Mouse (Mus musculus) embryonic fibroblast, embryonic 13.5 days (primary cell): ENCODE results near the gene Dlg2. TPM values are rescaled to one million over a fixed set of nuclear protein-coding genes. Genes with fewer than 3 reads are reported as not detected.

Experiments
- H3K27ac ChIP-seq: 2 replicates; pipeline ENCODE4 v1.5.1; 2012; ENCODE audit warnings: low read length, control low read depth, inconsistent platforms; ENCODE audit not compliant: insufficient read depth
- H3K4me1 ChIP-seq: 2 replicates; pipeline ENCODE4 v1.6.1; 2011; ENCODE audit warnings: low read length; ENCODE audit not compliant: control insufficient read depth, insufficient read depth
- H3K4me3 ChIP-seq: 2 replicates; pipeline ENCODE4 v1.5.1; 2011; ENCODE audit warnings: mild to moderate bottlenecking, control low read depth, low read length; ENCODE audit not compliant: insufficient read depth
- CTCF ChIP-seq: IDR thresholded peaks from 2 replicates; pipeline ENCODE4 v1.5.1; 2011; ENCODE audit warnings: mild to moderate bottlenecking, control low read depth, low read length, moderate library complexity, borderline replicate concordance; ENCODE audit not compliant: insufficient read depth
- POLR2A ChIP-seq: IDR thresholded peaks from 2 replicates; pipeline ENCODE4 v1.6.1; 2011; ENCODE audit warnings: low read depth, mild to moderate bottlenecking, control low read depth, low read length, moderate library complexity
- polyA plus RNA-seq: library from polyadenylated mRNA; stranded (reverse); fragments of >200 nt; gene quantifications from 2 replicates; pipeline ENCODE4 v1.2.4, GENCODE M21; 2011; ENCODE audit warnings: low read depth; ENCODE audit not compliant: missing spikeins, insufficient read length

Gene Dlg2
- polyA plus RNA-seq, 1 experiment = 5.2 TPM

DNA sequence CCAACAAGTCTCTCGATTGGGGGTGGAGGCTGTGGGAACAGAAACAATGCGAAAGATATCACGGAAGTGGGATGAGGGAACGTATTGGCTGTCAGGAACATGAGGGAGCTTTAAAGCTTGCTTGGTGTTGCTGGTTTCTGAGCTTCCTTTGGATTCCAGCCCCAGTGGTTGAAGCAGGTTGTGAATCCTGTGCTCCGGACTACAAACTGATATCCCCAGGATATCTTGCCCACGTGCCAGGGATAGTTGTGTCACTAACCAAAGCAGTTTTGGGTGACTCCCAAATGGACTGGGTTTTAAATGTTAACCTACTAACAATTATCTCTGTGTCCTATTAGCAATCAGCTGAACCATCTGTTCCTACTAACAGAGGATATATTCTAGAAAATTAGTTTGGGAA is 1099.7 kb downstream of the Dlg2 start:
- TF ChIP-seq CTCF (no peak), POLR2A (no peak)

DNA sequence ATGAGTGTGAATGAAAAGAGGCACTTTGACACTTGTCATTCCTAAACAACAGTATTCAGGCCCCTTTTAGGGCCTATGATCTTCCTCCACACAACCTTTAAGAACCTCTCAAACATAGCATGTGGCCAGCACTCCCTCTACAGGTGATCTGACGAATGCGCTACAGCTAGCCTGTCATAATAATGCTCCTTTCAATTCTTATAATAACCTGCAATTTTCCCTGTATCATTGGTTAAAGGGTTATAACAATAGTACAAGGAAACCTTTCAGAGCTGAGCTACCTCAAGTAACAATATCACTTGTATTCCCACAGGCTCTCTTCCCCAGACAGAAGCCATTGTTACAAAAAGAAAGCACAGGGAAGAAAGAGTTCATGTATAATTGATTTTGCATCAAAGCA is 1105.7 kb downstream of the Dlg2 start:
- TF ChIP-seq POLR2A = no peak
- TF ChIP-seq CTCF = no peak; the same call in 1 of the 2 replicates
- Histone ChIP-seq H3K27ac (no peak overlapping the region), H3K4me1 (no peaks in the 10 kb centered on the region), H3K4me3 (no peak overlapping the region)

More for the DNA sequence above, 1099.7 kb downstream of the Dlg2 start:
- Histone ChIP-seq H3K4me3 (no peak overlapping the region), H3K27ac (no peak overlapping the region), H3K4me1 (no peaks in the 10 kb centered on the region)

DNA sequence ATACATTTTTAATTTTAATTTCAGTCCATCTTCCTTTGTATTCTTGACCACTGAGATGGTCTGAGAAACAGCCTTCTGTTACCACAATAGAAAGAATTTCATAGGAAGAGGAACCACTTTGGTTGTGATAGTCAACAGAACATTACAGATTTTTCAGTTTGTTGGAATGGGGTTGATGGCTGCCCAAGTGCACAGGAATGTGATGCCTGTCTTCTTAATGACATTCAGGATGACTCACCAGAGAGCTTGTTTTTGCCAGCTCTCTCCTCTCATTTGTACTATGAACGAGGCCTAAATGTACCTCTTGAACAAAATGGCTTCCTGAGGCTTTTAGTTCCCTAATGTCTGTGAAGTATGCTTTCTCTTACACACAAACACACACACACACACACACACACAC is 1107.1 kb downstream of the Dlg2 start:
- Histone ChIP-seq H3K4me3 (no peak overlapping the region), H3K27ac (no peak overlapping the region), H3K4me1 (no peaks in the 10 kb centered on the region)
- no peak for TF ChIP-seq POLR2A
- TF ChIP-seq CTCF = no peak

DNA sequence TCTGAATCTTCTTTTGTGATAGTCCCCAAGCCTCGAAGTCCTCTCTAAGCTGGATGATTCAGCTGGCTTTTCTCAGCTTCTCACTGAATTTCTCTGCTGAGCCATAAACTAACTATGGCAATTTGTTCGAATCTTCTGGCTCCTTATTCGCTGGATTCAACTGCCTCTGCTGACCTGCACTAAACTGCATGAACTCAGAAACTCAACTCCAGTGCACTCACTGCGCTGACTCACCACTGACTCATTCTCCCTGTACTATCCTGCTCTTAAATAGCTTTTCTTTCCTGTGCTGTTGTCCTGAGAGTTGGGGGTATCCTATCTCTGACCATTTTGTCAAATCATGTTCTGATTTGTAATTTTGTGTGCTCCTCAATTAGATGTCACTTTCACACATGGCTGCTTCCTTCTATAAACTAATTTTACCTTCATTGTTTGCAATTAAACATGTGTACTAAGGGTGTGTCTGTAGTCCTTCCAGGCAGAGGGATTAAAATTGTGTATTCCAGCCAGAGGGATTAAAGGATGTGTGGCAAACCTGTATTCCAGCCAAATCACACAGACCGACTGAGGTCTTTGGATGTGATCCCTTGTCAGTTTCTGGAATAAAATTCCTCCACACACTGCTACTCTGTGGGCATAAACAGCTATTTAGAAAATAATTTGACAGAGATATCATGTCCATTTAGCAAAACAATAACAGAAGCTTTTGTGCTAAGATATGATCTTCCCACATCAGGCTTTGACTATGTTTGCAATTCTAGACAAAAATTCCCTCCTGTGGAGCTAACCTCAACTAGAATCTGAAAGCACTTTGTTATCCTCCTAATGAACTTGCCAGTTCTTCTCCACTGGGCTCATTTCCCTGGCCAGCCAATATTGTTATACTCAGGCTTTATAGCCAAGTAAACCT is 1115.0 kb downstream of the Dlg2 start:
- Histone ChIP-seq H3K27ac (peak overlapping the region; percentile 81), H3K4me1 (peaks cover 7% of the 10 kb centered on the region; the same call in 1 of the 2 replicates), H3K4me3 (no peak overlapping the region)
- TF ChIP-seq POLR2A = no peak
- TF ChIP-seq CTCF = no peak

DNA sequence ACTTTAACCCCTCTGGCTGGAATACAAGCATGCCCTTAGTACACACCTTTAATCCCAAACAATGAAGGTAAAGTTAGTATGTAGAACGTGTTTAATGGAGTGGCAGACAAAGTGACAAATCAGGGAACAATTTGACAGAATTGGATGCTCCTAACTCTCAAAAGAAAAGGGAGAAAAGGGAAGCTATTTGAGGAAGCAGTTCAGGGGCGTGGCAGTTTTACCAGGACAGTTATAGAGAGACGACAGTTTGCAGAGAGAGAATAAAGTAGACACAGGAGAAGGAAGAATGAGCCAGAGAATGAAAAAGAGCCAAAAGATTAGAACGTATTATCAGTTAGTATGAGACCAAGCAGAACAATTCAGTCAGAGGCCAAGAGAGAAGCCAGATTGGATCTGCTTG is 1122.1 kb downstream of the Dlg2 start:
- H3K4me3 ChIP-seq = no peak overlapping the region
- H3K4me1 ChIP-seq = no peaks in the 10 kb centered on the region
- no peak for TF ChIP-seq CTCF
- TF ChIP-seq POLR2A = no peak
- no peak overlapping the region for H3K27ac ChIP-seq

DNA sequence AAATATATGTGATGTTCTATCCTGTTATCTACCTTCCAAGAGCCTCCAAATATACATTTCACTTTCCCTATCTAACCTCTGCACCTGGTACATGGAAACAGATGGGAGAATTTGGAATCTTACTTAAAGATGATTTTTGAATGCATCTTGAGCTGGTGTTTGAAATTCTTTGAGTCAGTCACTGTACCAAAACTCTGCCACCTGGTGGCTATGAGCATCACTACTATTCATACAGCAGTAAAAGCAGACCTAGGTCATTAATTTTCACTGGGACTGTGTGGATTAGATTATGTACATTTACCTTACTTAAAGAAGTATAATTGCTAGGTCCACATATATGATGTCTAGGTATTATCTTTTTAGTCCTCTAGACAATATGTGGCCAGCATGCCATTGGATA is 1124.8 kb downstream of the Dlg2 start:
- Histone ChIP-seq H3K4me3 (no peak overlapping the region), H3K27ac (no peak overlapping the region), H3K4me1 (no peaks in the 10 kb centered on the region)
- TF ChIP-seq CTCF = no peak
- no peak for TF ChIP-seq POLR2A

DNA sequence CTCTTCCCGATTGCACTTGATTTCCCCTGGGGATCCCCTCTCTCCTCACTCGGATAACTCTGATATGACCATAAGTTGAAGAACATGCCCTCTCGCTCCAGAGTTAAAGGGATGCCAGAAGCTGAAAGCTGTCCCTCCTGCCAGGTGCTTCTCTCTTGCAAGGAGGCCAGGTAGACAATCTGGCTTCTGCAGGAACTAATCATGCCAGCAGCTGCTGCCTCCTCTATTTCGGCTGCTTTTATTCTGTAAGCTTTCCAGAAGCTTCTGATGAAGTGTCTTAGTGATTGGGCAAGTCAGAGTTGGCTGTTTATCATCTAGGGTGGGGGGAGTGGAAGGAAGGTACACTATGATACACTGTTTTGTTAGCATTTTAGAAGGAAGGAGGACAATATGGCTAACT is 1127.1 kb downstream of the Dlg2 start:
- TF ChIP-seq CTCF (no peak), POLR2A (no peak)
- H3K4me3 ChIP-seq = no peak overlapping the region
- H3K27ac ChIP-seq = no peak overlapping the region
- H3K4me1 ChIP-seq = no peaks in the 10 kb centered on the region

DNA sequence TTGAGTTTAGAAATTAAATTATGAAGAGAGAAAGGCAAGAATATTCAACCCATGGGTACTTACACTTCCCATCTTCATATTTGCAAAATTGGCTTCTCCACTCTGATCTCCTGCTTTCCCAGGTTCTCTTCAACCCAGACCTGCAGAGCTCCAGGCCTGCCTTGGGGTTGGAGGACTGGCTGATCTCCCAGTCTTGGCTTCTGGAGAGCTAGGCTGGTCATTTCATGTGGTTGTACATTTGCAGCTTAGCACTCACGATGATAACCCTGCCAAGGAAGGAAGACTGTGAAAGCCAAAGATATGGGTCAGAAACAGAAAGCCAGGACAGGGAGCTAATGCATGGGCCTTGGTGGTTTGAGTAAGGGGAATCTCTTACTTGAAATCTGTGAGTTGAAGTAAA is 1176.6 kb downstream of the Dlg2 start:
- no peak overlapping the region for H3K27ac ChIP-seq
- H3K4me3 ChIP-seq = no peak overlapping the region
- no peak for TF ChIP-seq POLR2A
- TF ChIP-seq CTCF = no peak
- no peaks in the 10 kb centered on the region for H3K4me1 ChIP-seq

DNA sequence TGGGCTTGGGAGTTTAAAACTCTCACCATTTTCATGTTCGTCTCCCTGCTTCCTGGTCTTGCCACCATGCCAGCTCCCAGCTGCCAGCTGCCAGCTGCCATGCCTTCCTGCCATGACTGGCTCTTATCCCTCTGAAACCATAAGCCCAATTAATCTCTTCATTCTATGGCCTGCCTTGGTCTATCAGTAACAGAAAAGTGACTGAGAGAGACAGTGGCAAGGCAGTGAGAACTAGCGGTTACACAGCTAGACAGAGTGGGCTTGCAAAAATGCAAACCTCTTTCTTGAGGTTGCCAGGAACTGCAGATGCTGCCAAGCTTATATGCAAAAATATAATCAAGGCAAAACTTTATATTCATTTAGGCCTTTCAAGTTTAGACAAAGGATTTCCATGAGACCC is 1183.0 kb downstream of the Dlg2 start:
- Histone ChIP-seq H3K4me3 (no peak overlapping the region), H3K27ac (no peak overlapping the region), H3K4me1 (no peaks in the 10 kb centered on the region)
- no peak for TF ChIP-seq CTCF
- no peak for TF ChIP-seq POLR2A

DNA sequence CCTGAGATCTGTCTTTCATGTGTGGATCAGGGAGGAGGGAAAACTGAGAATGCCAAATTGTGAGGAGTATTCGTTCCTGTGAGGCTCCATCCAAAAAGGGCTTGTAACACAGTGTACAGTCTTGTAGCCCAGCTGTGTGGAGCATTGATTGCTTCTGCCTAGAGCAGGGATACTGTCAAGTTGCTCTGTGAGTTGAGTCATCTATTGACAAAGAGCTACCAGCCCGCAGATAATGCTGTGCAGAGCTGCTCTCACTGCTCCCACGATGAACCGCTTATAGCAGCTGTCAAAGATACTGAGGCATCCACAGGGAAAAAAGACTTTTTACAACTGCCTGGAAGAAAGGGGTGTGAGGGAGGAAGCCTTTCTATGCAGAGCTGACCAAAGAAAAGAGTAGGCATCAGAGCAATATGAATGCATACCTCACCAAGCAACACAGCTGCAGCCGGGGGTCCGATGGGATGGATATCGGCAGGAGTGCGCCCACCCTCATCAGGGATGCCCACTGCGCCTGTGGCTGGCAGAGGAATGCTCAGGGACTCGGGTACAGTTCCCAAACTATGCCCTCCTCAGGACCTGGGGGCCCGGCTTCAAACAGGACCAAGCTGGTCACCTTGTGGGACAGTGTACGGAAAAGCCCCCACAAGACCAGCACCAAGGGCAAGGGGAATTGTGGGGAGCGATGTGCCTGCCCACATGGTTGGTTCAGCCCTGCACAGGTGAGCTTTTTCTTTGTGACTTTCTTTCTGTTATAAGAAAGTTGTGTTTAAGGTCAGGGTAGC is 1196.0 kb downstream of the Dlg2 start:
- H3K4me1 ChIP-seq = no peaks in the 10 kb centered on the region
- TF ChIP-seq CTCF (no peak), POLR2A (no peak)
- no peak overlapping the region for H3K4me3 ChIP-seq
- no peak overlapping the region for H3K27ac ChIP-seq
